Mouse (Mus musculus) forebrain, embryonic 11.5 days (tissue): ENCODE data around the gene Pcx. TPM values are rescaled to one million over a fixed set of nuclear protein-coding genes. Genes with fewer than 3 reads are reported as not detected.

Experiments used
- ATAC-seq: fragments of 200-750 bp; cut with Nextera tagmentation; replicated peaks from 2 replicates; pipeline ENCODE4 v1.8.0; 2017; ENCODE audit warnings: moderate TSS enrichment; ENCODE audit not compliant: low FRiP score
- DNase-seq: peaks from one replicate; pipeline ENCODE4 v3.0.0-alpha.2; 2017; ENCODE audit warnings: low spot score
- H3K27ac ChIP-seq: fragments of 300-500 bp; sonication (generic); 2 replicates; pipeline ENCODE4 v1.5.1; 2014; ENCODE audit warnings: low read depth, low read length
- H3K27me3 ChIP-seq: fragments of 300-500 bp; sonication (generic); 2 replicates; pipeline ENCODE4 v1.6.1; 2014; ENCODE audit warnings: mild to moderate bottlenecking, low read length, mixed read lengths; ENCODE audit not compliant: control insufficient read depth, insufficient read depth
- H3K36me3 ChIP-seq: fragments of 300-500 bp; sonication (generic); 2 replicates; pipeline ENCODE4 v1.6.1; 2014; ENCODE audit warnings: mild to moderate bottlenecking, low read length, moderate library complexity, mixed read lengths; ENCODE audit not compliant: control insufficient read depth, insufficient read depth
- H3K4me1 ChIP-seq: fragments of 300-500 bp; sonication (generic); replicated peaks from 2 replicates; pipeline ENCODE4 v1.6.1; 2014; ENCODE audit warnings: low read length, mixed read lengths; ENCODE audit not compliant: control insufficient read depth, insufficient read depth
- H3K4me2 ChIP-seq: fragments of 300-500 bp; sonication (generic); 2 replicates; pipeline ENCODE4 v1.6.1; 2014; ENCODE audit warnings: low read depth, mild to moderate bottlenecking, low read length, moderate library complexity, mixed read lengths; ENCODE audit not compliant: severe bottlenecking
- H3K4me3 ChIP-seq: fragments of 300-500 bp; sonication (generic); 2 replicates; pipeline ENCODE4 v1.5.1; 2014; ENCODE audit warnings: low read depth, low read length
- H3K9ac ChIP-seq: fragments of 300-500 bp; sonication (generic); 2 replicates; pipeline ENCODE4 v1.6.1; 2014; ENCODE audit warnings: low read length
- H3K9me3 ChIP-seq: fragments of 300-500 bp; sonication (generic); 2 replicates; pipeline ENCODE4 v1.6.1; 2016; ENCODE audit warnings: low read length, mixed read lengths; ENCODE audit not compliant: control insufficient read depth
- WGBS: fragments of 180-500 bp; shearing (Covaris S2); extraction: QIAGEN DNeasy Blood & Tissue Kit; methylation state at CpG from one replicate; pipeline ENCODE4 v1.1.7; 2014; 5-methylcytosine and 5-hydroxymethylcytosine counted together
- polyA plus RNA-seq: library from polyadenylated mRNA; unstranded; fragments of >200 nt; fragmentation: Nextera tagmentation; extraction: Ambion mirVana; gene quantifications from 2 replicates; pipeline ENCODE4 v1.2.1, GENCODE M21; 2014

Gene Pcx
- polyA plus RNA-seq, 1 experiment from 2014 or later, result 18.5 TPM

DNA sequence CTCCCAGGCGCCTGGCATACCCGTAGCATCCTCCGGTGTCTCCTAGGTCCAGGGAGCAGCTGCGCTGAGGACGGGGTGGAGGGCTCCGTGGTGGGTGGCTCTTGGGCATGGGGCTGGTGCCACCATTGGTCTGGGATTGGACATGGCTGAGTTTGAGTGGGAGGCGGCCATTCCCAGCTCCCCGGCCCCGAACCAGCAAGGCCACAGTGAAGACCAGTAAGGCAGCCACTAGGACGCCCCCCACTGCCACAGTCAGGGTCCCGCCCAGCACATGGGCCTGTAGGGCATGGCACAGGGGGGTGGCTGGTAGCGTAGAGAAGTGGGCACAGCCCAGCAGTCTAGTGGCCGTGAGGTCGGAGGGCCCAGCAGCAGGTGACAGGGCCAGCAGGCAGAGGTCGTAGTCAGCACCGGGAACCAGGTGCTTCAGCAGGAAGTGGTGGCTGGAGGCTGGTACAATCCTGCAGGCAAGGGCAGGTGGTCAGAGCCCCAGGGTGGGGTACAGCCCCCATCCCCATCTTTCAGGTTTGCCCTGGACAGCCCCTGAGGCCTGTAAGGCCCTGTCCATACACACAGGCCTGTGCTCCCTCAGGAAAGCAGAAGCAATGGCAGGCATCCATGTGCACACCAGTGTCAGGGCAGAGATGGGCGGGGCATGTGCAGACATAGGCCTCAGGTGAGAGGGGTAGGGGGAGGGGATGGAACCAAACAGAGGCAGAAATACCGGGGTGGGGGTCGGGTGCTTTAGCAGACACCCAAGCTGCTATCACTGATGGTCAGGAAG is 102.1 kb downstream of the Pcx start:
- no peak overlapping the region for H3K4me2 ChIP-seq
- H3K9ac ChIP-seq, result no peak overlapping the region
- peaks cover 11% of the 10 kb centered on the region for H3K4me1 ChIP-seq
- ATAC-seq, result no peak
- no peaks in the 10 kb centered on the region for H3K27me3 ChIP-seq
- H3K27ac ChIP-seq, result no peak overlapping the region
- WGBS, result 90% methylated on average over 19 of the region's 19 CpGs
- no peak overlapping the region for H3K4me3 ChIP-seq
- no peaks in the 10 kb centered on the region for H3K9me3 ChIP-seq
- peaks cover 8% of the 10 kb centered on the region; the same call in 1 of the 2 replicates for H3K36me3 ChIP-seq
- DNase-seq, result no peak

- H3K9ac ChIP-seq, result no peak overlapping the region
- no peaks in the 10 kb centered on the region for H3K27me3 ChIP-seq
- H3K9me3 ChIP-seq, result no peaks in the 10 kb centered on the region
- WGBS, result 90% methylated on average over 33 of the region's 33 CpGs
- no peak overlapping the region for H3K27ac ChIP-seq
- H3K4me2 ChIP-seq, result peak overlapping the region; percentile 77
- DNase-seq (peak; percentile 52), ATAC-seq (no peak)
- H3K36me3 ChIP-seq, result peaks cover 8% of the 10 kb centered on the region; the same call in 1 of the 2 replicates
- H3K4me3 ChIP-seq, result peak overlapping the region; percentile 92; the same call in 1 of the 2 replicates
- peaks cover 13% of the 10 kb centered on the region for H3K4me1 ChIP-seq
Measured at GRCm38 (mm10) chr19:4613464-4614304, 103.4 kb downstream of the Pcx start.

GRCm38 (mm10) chr19:4614305-4615150 is 104.3 kb downstream of the Pcx start:
- ATAC-seq (no peak), DNase-seq (peak; percentile 79)
- 26% methylated on average over 31 of the region's 49 CpGs for WGBS
- no peaks in the 10 kb centered on the region for H3K27me3 ChIP-seq
- peak overlapping the region; percentile 96 for H3K9ac ChIP-seq
- peak overlapping the region; percentile 92 for H3K4me3 ChIP-seq
- H3K36me3 ChIP-seq, result peaks cover 8% of the 10 kb centered on the region; the same call in 1 of the 2 replicates
- peak overlapping the region; percentile 77 for H3K4me2 ChIP-seq
- no peaks in the 10 kb centered on the region for H3K9me3 ChIP-seq
- H3K27ac ChIP-seq, result peak overlapping the region; percentile 78
- peaks cover 13% of the 10 kb centered on the region for H3K4me1 ChIP-seq

DNA sequence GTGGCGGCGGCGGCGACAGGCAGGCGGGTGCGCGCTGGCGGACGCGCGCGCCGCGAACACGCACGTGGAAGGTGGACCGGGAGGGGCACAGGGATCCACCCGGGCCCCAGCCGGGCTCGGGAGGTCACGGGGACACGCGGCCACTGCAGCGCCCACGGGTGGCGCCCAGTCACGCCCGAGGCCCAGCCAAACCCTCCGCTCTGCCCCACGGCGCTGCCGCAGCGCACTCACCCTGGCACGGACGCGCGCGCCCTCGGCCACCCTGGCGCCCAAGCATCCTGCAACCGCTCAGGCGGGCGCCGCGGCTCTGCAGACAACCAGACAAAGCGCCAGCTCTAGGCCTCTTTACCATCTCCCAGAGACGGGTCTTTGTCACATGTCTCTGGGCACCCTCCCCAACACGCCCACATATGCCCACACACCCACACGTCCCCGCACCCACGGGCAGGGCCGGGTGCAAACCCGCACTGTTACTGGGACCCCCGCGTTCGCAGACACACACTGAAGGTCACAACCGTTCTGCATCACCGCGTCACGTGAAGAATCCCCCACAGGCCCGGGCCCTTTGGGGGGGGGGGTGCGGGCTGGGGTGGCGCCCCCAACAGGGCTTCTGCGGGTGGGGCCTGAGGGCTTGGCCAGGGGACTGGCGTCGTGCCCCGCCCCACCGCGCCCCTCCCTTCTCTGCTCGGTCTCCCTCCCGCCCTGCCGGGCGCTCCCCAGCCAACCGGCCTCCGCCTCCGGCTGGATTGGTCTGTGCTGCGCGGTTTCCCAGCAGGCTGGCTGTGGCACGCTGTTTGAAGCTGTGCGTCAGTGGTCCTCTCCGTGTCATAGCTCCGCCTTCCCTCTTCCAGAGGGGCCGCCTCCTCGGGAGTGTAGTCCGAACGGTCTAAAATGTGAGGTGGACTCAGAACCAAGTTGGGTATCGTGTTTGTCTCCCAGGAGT is 105.2 kb downstream of the Pcx start, which contains the start of gene Lrfn4:
Gene Lrfn4 (minus strand): TSS at position 517 of the 943 bp plus-strand sequence.
- peaks cover 13% of the 10 kb centered on the region for H3K4me1 ChIP-seq
- peaks cover 8% of the 10 kb centered on the region; the same call in 1 of the 2 replicates for H3K36me3 ChIP-seq
- no peaks in the 10 kb centered on the region for H3K9me3 ChIP-seq
- H3K27ac ChIP-seq, result peak within 1 kb of the TSS; percentile 78
- under 1% methylated on average over 74 of the region's 87 CpGs for WGBS
- H3K27me3 ChIP-seq, result no peaks in the 10 kb centered on the region
- peak within 1 kb of the TSS; percentile 92 for H3K4me3 ChIP-seq
- peak within 1 kb of the TSS; percentile 96 for H3K9ac ChIP-seq
- peak; percentile 93 for ATAC-seq
- peak; percentile 95 for DNase-seq
- H3K4me2 ChIP-seq, result peak within 1 kb of the TSS; percentile 77

DNA sequence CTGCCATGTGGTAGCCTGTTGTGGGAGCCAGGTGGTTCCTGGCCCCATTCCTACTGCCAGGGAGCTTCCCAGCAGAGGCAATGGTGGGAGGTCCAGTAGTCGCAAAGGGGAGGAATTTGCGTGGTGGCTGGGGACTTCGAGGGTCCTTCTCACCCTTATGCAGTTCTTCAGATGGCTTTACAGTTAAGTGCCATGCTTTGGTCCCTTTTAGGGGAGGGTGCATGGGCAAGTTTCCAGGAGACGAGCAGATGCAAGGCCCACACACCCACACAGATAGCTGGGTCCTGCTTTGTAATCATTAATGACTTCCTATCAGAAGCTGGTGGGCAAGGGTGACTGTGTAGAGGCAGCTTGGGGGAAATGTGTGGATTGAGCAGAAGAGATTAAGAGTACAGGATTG is 106.3 kb downstream of the Pcx start:
- no peaks in the 10 kb centered on the region for H3K27me3 ChIP-seq
- 47% methylated on average over 4 of the region's 4 CpGs for WGBS
- no peak overlapping the region for H3K9ac ChIP-seq
- no peak overlapping the region for H3K4me3 ChIP-seq
- H3K36me3 ChIP-seq, result peaks cover 8% of the 10 kb centered on the region; the same call in 1 of the 2 replicates
- H3K9me3 ChIP-seq, result no peaks in the 10 kb centered on the region
- DNase-seq (peak; percentile 46), ATAC-seq (no peak)
- H3K4me2 ChIP-seq, result peak overlapping the region; percentile 77
- H3K4me1 ChIP-seq, result peaks cover 13% of the 10 kb centered on the region
- H3K27ac ChIP-seq, result no peak overlapping the region

DNA sequence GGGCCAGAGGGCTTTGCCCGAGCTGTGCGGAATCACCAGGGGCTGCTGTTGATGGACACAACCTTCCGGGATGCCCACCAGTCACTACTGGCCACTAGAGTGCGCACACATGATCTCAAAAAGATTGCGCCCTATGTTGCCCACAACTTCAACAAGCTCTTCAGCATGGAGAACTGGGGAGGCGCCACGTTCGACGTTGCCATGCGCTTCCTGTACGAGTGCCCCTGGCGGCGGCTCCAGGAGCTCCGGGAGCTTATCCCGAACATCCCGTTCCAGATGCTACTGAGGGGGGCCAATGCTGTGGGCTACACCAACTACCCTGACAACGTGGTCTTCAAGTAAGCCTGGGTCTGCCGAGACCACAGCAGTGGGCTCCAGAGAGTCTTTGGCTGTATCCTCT is 107.9 kb downstream of the Pcx start:
- H3K9me3 ChIP-seq, result no peaks in the 10 kb centered on the region
- peaks cover 13% of the 10 kb centered on the region for H3K4me1 ChIP-seq
- no peak overlapping the region for H3K9ac ChIP-seq
- 36% methylated on average over 18 of the region's 18 CpGs for WGBS
- H3K27me3 ChIP-seq, result no peaks in the 10 kb centered on the region
- ATAC-seq (no peak), DNase-seq (peak; percentile 77)
- H3K4me3 ChIP-seq, result no peak overlapping the region
- H3K27ac ChIP-seq, result no peak overlapping the region
- peaks cover 4% of the 10 kb centered on the region; the same call in 1 of the 2 replicates for H3K36me3 ChIP-seq
- H3K4me2 ChIP-seq, result no peak overlapping the region

GRCm38 (mm10) chr19:4619461-4619860 is 109.2 kb downstream of the Pcx start:
- Histone ChIP-seq H3K27me3 (no peaks in the 10 kb centered on the region), H3K36me3 (no peaks in the 10 kb centered on the region; the same call in 1 of the 2 replicates), H3K4me1 (peaks cover 10% of the 10 kb centered on the region), H3K9me3 (no peaks in the 10 kb centered on the region), H3K9ac (no peak overlapping the region), H3K4me2 (no peak overlapping the region), H3K27ac (no peak overlapping the region), H3K4me3 (no peak overlapping the region)
- 85% methylated on average over 10 of the region's 10 CpGs for WGBS
- no peak for ATAC-seq
- DNase-seq, result no peak
